Mouse (Mus musculus) retina, postnatal 1 day (tissue): ENCODE measurements at regions not wholly inside any gene's neighbourhood (a gene's known extent, or its start where the extent isn't known, plus 50 kb on each side); places are given as distances from the start of the nearest gene placed in this dataset.
"Not testable (repeated sequence)": the region's sequence is repeated elsewhere in the genome, so short reads cannot be mapped to it uniquely, and the experiment has no call there.

ENCODE experiments used
- DNase-seq: peaks from one replicate; pipeline ENCODE4 v3.0.0-alpha.2; 2012

- no peak for DNase-seq
Observed at GRCm38 (mm10) chr9:41914611-41915010, 209.5 kb downstream of the Sorl1 start.

- DNase-seq = no peak
Observed at GRCm38 (mm10) chr9:41913911-41914310, 210.2 kb downstream of the Sorl1 start.

GRCm38 (mm10) chr9:41912482-41912881 is 211.6 kb downstream of the Sorl1 start:
- no peak for DNase-seq

- no peak for DNase-seq
Observed at GRCm38 (mm10) chr9:41900606-41900974, 223.5 kb downstream of the Sorl1 start.

- DNase-seq = no peak
Observed at GRCm38 (mm10) chr9:41899766-41900605, 224.1 kb downstream of the Sorl1 start.

GRCm38 (mm10) chr9:41895106-41895505 is 229.0 kb downstream of the Sorl1 start:
- no peak for DNase-seq

GRCm38 (mm10) chr9:41892841-41893240 is 231.3 kb downstream of the Sorl1 start:
- DNase-seq = no peak

GRCm38 (mm10) chr9:41891206-41891605 is 232.9 kb downstream of the Sorl1 start:
- no peak for DNase-seq

GRCm38 (mm10) chr9:41890273-41891141 is 233.6 kb downstream of the Sorl1 start:
- DNase-seq = peak; percentile 96

- DNase-seq = peak; percentile 11
Observed at GRCm38 (mm10) chr9:41889568-41890272, 234.4 kb downstream of the Sorl1 start.

GRCm38 (mm10) chr9:41888616-41889150 is 235.4 kb downstream of the Sorl1 start:
- peak; percentile 26 for DNase-seq

- not testable (repeated sequence) for DNase-seq
Observed at GRCm38 (mm10) chr9:41886456-41886855, 237.6 kb downstream of the Sorl1 start.

GRCm38 (mm10) chr9:41880457-41880856 is 243.6 kb downstream of the Sorl1 start:
- DNase-seq = no peak

- DNase-seq = no peak
Observed at GRCm38 (mm10) chr9:41879080-41879479, 245.0 kb downstream of the Sorl1 start.

- no peak for DNase-seq
Observed at GRCm38 (mm10) chr9:41861136-41861535, 263.0 kb downstream of the Sorl1 start.

GRCm38 (mm10) chr9:41860681-41861080 is 263.4 kb downstream of the Sorl1 start:
- DNase-seq = peak; percentile 73

- no peak for DNase-seq
Observed at GRCm38 (mm10) chr9:41859780-41860179, 264.3 kb downstream of the Sorl1 start.

- no peak for DNase-seq
Observed at GRCm38 (mm10) chr9:41852099-41852498, 272.0 kb downstream of the Sorl1 start.

GRCm38 (mm10) chr9:41849628-41850326 is 274.3 kb downstream of the Sorl1 start:
- DNase-seq = no peak

- no peak for DNase-seq
Observed at GRCm38 (mm10) chr9:41844616-41845015, 279.5 kb downstream of the Sorl1 start.

- no peak for DNase-seq
Observed at GRCm38 (mm10) chr9:41834487-41835404, 289.4 kb downstream of the Sorl1 start.
